Mouse (Mus musculus): Measurements from ENCODE around the gene St8sia6.

GRCm38 (mm10) chr2:13760366-13760765, 33.5 kb downstream of the St8sia6 start:
- no peak for TF ChIP-seq EP300 (IDR thresholded peaks at IDR 0.05)
- TF ChIP-seq CTCF (IDR thresholded peaks at IDR 0.05): no peak

All from lung, postnatal 0 days (tissue).